Mouse (Mus musculus) CD4-positive helper T cell, adult 2 months (primary cell): ENCODE data around the gene Fchsd2.

Experiments used
- DNase-seq: peaks from one replicate; pipeline ENCODE4 v3.0.0-alpha.2; 2012; ENCODE audit warnings: low read depth, missing footprints, low spot score

Fchsd2 gene

DNA sequence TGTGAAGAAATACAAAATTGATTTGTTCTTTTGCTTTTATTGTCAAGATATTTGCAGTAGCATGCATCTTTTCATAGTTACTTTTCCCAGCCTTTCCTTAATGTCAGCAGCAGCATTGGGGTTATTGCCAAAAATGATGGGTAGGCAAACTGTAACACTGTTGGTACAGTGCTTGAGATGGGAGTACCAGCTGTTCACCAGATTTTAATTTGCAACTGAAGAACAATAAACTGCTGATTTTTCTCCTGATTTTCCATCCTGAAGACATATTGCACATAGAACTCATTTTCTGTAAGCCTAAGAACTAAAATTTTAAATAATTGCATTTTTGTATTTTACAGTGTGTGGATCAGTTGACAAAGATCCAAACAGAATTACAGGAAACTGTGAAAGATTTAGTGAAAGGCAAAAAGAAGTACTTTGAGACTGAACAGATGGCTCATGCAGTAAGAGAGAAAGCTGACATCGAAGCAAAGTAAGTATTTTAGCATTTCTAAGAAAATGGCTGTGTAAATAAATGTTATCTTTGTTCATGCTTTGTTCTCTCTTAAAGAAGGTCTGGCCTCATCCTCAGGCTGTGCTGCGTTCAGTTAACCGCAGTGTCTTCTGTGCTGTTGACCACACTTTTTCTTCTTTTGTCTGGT lies 98.8 kb downstream of the Fchsd2 start:
- DNase-seq, result no peak

GRCm38 (mm10) chr7:101210826-101211225 lies 118.2 kb downstream of the Fchsd2 start:
- no peak for DNase-seq

- peak; percentile 21 for DNase-seq
Measured at GRCm38 (mm10) chr7:101213515-101214263, 121.0 kb downstream of the Fchsd2 start.

- no peak for DNase-seq
Measured at GRCm38 (mm10) chr7:101216724-101217123, 124.1 kb downstream of the Fchsd2 start.

GRCm38 (mm10) chr7:101223501-101223900 lies 130.8 kb downstream of the Fchsd2 start:
- DNase-seq, result no peak

- DNase-seq, result no peak
Measured at GRCm38 (mm10) chr7:101229336-101229735, 136.7 kb downstream of the Fchsd2 start.

GRCm38 (mm10) chr7:101231458-101231857 lies 138.8 kb downstream of the Fchsd2 start:
- peak; percentile 51 for DNase-seq

- DNase-seq, result no peak
Measured at GRCm38 (mm10) chr7:101232716-101233115, 140.1 kb downstream of the Fchsd2 start.

GRCm38 (mm10) chr7:101236712-101237473 lies 144.2 kb downstream of the Fchsd2 start:
- no peak for DNase-seq

- DNase-seq, result no peak
Measured at GRCm38 (mm10) chr7:101248760-101249159, 156.1 kb downstream of the Fchsd2 start.

DNA sequence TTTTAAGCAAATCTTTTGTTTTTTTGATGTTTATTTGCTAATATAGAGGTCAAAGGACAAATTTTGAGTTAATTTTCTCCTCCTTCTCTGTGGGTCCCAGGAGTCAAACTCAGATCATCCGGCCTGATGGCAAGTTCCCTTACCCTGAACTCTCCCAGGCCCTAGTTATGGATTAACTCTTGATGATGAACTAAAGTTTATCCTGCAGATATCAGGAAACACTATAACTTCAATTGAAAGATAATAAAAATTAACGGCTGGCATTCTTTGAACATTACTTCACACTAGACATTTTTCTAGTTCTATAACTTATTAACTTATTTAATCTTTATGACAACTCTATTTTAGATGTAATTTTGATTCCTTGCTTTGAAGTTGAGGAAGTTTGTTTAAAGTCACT lies 156.5 kb downstream of the Fchsd2 start:
- DNase-seq, result no peak

GRCm38 (mm10) chr7:101253071-101253470 lies 160.4 kb downstream of the Fchsd2 start:
- no peak for DNase-seq

DNA sequence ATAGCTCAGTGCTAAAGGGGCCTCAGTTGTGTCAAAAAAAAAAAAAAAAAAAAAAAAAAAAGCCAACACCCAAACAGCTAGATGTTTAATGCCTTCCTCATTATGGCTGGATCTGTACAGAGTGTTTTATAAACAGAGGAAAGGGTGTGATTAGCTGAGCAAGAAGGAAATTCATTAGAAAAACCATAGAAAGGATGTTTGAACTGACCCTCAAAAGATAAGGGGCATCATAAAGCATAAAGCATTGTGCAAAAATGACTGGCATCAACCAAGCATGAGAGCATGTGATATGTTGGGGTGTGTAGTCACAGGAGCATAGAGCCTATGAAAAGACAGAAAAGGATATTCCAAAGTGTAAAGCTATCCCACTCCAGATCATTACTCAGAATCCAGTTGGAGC lies 165.8 kb downstream of the Fchsd2 start:
- DNase-seq, result no peak

- DNase-seq, result no peak
Measured at GRCm38 (mm10) chr7:101261941-101262546, 169.4 kb downstream of the Fchsd2 start.

- no peak for DNase-seq
Measured at GRCm38 (mm10) chr7:101263511-101263910, 170.8 kb downstream of the Fchsd2 start.

DNA sequence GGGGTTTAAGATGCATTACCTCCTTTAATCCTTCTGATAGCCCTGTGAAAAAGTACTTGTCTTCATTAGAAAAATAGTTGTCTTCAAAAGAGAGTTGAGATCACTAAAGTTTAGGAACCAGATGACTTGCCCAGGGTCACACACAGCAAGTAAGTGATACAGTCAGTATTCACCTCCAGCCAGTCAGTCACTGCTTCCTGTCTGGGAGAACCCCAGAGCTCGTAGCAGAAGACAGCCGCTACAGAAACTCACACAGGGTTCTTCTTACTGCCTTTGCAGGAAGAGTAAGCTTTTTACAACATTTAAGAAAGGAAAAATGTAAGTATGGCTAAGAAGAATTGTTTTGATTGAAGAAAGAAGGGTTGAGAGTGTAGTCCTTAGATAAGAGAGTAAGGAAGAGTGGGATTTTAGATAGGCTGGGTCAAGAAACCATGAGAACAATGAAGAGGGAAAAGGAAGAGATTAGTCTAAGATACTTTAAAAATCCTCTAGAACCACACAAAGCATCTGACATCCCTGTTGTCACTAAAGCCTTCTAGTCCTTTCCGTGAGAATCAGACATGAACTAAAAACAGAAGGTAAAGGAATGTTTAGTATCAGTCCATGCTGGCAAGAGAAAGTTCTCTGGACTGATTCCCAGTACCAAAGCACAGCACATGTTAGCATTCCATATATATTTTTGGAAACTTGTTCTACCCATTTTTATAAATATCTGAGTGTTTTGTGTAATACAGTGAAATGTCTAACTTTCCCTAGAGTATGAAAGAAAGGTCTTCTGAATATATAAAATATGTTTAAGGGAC lies 175.0 kb downstream of the Fchsd2 start:
- DNase-seq, result no peak

DNA sequence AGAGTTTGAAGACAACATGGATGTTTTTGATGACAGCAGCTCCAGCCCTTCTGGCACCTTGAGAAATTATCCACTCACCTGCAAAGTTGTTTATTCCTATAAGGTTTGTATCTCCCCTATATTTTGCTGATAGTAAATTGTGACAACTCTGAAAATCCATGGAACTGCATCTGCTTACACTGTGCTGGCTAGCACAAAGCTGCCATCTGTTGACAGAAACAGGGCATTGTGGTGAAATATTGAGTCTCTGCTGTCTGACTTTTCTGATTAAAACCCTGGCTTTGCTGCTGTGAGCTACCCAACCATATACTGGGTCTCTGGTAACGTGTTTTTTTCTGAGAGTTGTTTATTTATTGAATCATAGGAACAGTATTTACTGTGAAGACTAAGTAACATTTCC lies 178.9 kb downstream of the Fchsd2 start:
- DNase-seq, result no peak

GRCm38 (mm10) chr7:101272466-101273160 lies 179.9 kb downstream of the Fchsd2 start:
- no peak for DNase-seq

GRCm38 (mm10) chr7:101282721-101283120 lies 190.1 kb downstream of the Fchsd2 start:
- DNase-seq, result no peak

GRCm38 (mm10) chr7:101284504-101284903 lies 191.8 kb downstream of the Fchsd2 start:
- no peak for DNase-seq

- DNase-seq, result no peak
Measured at GRCm38 (mm10) chr7:101286891-101287290, 194.2 kb downstream of the Fchsd2 start.
